Mouse (Mus musculus) left cerebral cortex, postnatal 36 days (tissue): ENCODE measurements at regions not wholly inside any gene's neighbourhood (a gene's known extent, or its start where the extent isn't known, plus 50 kb on each side); places are given as distances from the start of the nearest gene placed in this dataset.

ENCODE experiments used
- DNase-seq, 2 experiments: peaks; one replicate each; pipeline ENCODE4 v3.0.0; 2021 to 2022; ENCODE audit warnings: low spot score in 2 of 2, mixed read lengths in 1 of 2
- intact Hi-C: fragments of 180-260 bp; cut with DNase I; formaldehyde crosslinking; loops from one replicate; pipeline ENCODE4 v1.15.1; 2025

- intact Hi-C loops, result no loop called here
- DNase-seq, result peak; percentile 15 to 17
Observed at GRCm38 (mm10) chrX:132646956-132647355, 1041.8 kb downstream of the Pcdh19 start.

GRCm38 (mm10) chrX:132596925-132597324 is 1091.9 kb downstream of the Pcdh19 start:
- no peak for DNase-seq
- intact Hi-C loops, result no loop called here

GRCm38 (mm10) chrX:132596424-132596823 is 1092.4 kb downstream of the Pcdh19 start:
- DNase-seq, result no peak
- intact Hi-C loops, result no loop called here

DNA sequence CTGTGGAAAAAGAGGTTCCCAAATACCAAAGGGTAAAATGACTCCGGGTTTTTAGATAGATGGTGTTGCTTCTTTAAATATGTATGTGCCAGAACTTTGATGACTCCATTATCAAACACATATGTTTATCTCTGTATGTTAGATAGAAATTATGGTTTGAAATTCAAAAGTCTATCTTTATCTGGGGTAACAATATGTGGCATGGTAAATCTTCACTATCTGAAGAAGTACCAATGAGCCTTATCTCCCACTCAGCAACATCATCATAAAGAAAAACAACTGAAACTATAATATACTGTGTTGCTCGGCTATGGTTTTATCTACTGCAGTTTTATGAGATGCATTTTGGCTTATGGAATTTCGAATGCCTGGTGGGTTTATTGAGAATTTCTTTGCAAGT is 1114.7 kb downstream of the Pcdh19 start:
- intact Hi-C loops, result no loop called here

More for the DNA sequence above, 1114.7 kb downstream of the Pcdh19 start:
- DNase-seq, result no peak
